Mouse (Mus musculus) intestine, embryonic 15.5 days (tissue): ENCODE measurements at regions not wholly inside any gene's neighbourhood (a gene's known extent, or its start where the extent isn't known, plus 50 kb on each side); places are given as distances from the start of the nearest gene placed in this dataset.

ENCODE experiments used
- ATAC-seq: fragments of 200-750 bp; cut with Nextera tagmentation; 2 replicates; pipeline ENCODE4 v1.8.0; 2017; ENCODE audit warnings: moderate TSS enrichment, moderate library complexity
- H3K27ac ChIP-seq: fragments of 300-500 bp; sonication (generic); 2 replicates; pipeline ENCODE4 v1.5.1; 2015; ENCODE audit warnings: mild to moderate bottlenecking, inconsistent platforms
- H3K27me3 ChIP-seq: fragments of 300-500 bp; sonication (generic); replicated peaks from 2 replicates; pipeline ENCODE4 v1.6.1; 2015; ENCODE audit warnings: inconsistent platforms
- H3K36me3 ChIP-seq: fragments of 300-500 bp; sonication (generic); 2 replicates; pipeline ENCODE4 v1.6.1; 2015; ENCODE audit warnings: inconsistent platforms
- H3K4me1 ChIP-seq: fragments of 300-500 bp; sonication (generic); replicated peaks from 2 replicates; pipeline ENCODE4 v1.6.1; 2015; ENCODE audit warnings: inconsistent platforms
- H3K4me2 ChIP-seq: fragments of 300-500 bp; sonication (generic); replicated peaks from 2 replicates; pipeline ENCODE4 v1.6.1; 2015; ENCODE audit warnings: mild to moderate bottlenecking, inconsistent platforms
- H3K4me3 ChIP-seq: fragments of 300-500 bp; sonication (generic); replicated peaks from 2 replicates; pipeline ENCODE4 v1.5.1; 2015; ENCODE audit warnings: inconsistent platforms
- H3K9ac ChIP-seq: fragments of 300-500 bp; sonication (generic); 2 replicates; pipeline ENCODE4 v1.6.1; 2015; ENCODE audit warnings: inconsistent platforms
- H3K9me3 ChIP-seq: fragments of 300-500 bp; sonication (generic); 2 replicates; pipeline ENCODE4 v1.6.1; 2016; ENCODE audit warnings: inconsistent platforms
- WGBS: fragments of 180-500 bp; shearing (Covaris S2); methylation state at CpG from one replicate; pipeline ENCODE4 v1.1.7; 2015; 5-methylcytosine and 5-hydroxymethylcytosine counted together

DNA sequence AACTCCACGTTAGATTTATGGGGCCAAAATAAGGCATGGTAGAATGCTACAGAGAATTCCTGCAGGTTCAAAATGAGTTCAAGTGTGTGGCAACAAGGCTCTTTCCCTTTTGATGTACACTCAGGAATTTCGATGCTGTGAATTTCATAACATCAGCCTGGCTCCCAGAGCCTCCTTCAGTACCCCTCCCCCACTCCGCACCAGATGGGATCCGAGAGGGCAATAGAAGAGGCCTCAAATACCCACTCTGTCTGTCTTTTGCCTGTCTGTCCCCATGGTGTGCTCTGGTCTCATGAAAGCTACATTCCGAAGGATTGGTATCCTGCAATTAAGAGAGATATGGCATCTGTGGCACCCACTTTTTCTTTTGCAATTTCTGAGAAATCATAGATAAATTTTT lies 134.3 kb downstream of the Mtx2 start:
- no peak overlapping the region for H3K9ac ChIP-seq

DNA sequence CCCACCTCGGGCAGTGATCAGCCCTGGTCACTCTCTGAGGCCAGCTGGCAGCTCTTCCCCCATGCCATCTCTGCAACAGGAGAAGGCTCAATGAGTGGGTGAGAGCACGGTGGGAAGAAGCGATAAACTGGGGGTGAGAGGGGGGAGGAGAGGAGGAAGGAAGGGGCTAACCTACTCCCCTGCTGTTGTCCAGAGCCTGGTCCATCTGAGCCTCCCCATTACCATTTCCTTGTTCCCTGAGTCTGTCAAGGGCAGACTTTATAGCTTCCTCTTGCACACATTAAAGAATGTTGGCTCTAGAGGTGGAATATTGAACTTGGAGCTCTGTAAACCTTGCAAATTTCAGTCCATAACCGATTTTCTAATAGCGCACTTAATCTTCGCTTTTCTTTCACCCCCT lies 136.8 kb downstream of the Mtx2 start:
- no peak overlapping the region for H3K4me3 ChIP-seq
- no peaks in the 10 kb centered on the region for H3K36me3 ChIP-seq
- no peaks in the 10 kb centered on the region for H3K4me1 ChIP-seq
- H3K27me3 ChIP-seq: no peaks in the 10 kb centered on the region
- no peak for ATAC-seq
- 95% methylated on average over 6 of the region's 6 CpGs for WGBS
- no peak overlapping the region for H3K4me2 ChIP-seq
- no peak overlapping the region for H3K9ac ChIP-seq
- no peaks in the 10 kb centered on the region for H3K9me3 ChIP-seq
- H3K27ac ChIP-seq: no peak overlapping the region

More for the DNA sequence above, 134.3 kb downstream of the Mtx2 start:
- 45% methylated on average over 5 of the region's 5 CpGs for WGBS
- Histone ChIP-seq H3K36me3 (no peaks in the 10 kb centered on the region), H3K27ac (no peak overlapping the region), H3K4me2 (no peak overlapping the region), H3K9me3 (no peaks in the 10 kb centered on the region), H3K4me3 (no peak overlapping the region), H3K27me3 (no peaks in the 10 kb centered on the region), H3K4me1 (no peaks in the 10 kb centered on the region)
- ATAC-seq: no peak

DNA sequence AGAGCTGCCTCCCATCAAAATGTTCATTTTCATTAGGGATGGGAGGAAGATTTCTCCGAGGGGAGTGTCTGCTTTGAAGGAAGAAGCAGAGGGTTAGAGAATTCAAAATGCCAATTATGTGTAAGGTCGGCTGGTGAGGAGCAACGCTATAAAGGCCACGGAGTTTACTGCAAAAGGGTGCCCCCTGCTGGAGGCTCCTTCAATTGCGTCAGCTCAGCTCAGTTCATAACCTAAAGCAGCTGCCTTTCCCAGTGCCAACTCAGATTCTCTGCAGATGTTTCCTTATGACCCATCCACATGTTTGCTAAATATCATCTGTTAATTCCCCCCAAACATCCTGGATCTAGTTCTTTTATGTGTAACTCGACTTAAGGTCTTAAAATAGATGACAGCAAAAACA lies 138.8 kb downstream of the Mtx2 start:
- Histone ChIP-seq H3K27ac (no peak overlapping the region), H3K4me3 (no peak overlapping the region), H3K4me1 (no peaks in the 10 kb centered on the region), H3K9ac (no peak overlapping the region), H3K36me3 (no peaks in the 10 kb centered on the region), H3K27me3 (no peaks in the 10 kb centered on the region), H3K9me3 (no peaks in the 10 kb centered on the region), H3K4me2 (no peak overlapping the region)
- peak; percentile 75 for ATAC-seq
- WGBS: 1% methylated on average over 6 of the region's 6 CpGs

- whole genome bisulfite sequencing: 54% methylated on average over 3 of the region's 3 CpGs
- no peak for ATAC-seq
- Histone ChIP-seq H3K36me3 (no peaks in the 10 kb centered on the region), H3K27ac (peak overlapping the region; percentile 51; the same call in 1 of the 2 replicates), H3K4me1 (no peaks in the 10 kb centered on the region), H3K4me2 (no peak overlapping the region), H3K9me3 (no peaks in the 10 kb centered on the region), H3K4me3 (no peak overlapping the region), H3K27me3 (no peaks in the 10 kb centered on the region), H3K9ac (no peak overlapping the region)
Measured at GRCm38 (mm10) chr2:74964980-74965379, 139.4 kb downstream of the Mtx2 start.

DNA sequence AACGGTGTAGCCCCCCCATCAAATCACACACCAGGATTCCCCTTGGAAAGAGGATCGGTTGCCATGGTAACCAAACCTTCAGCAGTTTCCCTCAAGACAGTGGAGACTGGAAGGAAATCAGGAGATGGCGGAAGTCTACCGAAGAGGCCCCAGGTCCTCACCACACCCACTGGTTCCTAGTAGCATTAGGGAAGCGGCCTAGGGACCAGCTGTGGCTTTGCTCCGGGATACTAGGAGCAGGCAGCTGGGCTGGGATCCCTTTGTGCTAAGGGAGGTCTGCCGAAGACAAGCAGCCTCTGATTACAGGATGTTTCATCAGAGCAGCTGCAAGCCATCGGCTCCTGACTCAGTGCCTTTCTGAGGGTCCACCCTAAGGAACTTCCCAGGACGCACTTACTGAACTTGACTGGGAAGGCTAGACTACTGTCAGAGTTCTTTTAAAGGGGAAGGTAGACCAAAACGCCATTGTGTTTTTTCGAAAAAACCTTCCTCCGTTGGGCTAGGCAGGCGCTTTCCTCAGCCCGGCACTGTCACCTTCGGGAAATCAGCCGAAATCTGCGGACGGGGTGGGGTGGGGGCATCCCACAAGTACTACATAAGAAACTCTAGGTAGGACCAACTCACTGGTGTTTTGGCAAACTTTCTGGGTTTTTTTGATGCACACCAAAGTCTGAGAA lies 139.9 kb downstream of the Mtx2 start:
- Histone ChIP-seq H3K4me3 (no peak overlapping the region), H3K4me2 (peak overlapping the region; percentile 20; the same call in 1 of the 2 replicates), H3K36me3 (no peaks in the 10 kb centered on the region), H3K9me3 (no peaks in the 10 kb centered on the region), H3K4me1 (no peaks in the 10 kb centered on the region), H3K27me3 (no peaks in the 10 kb centered on the region), H3K9ac (no peak overlapping the region), H3K27ac (peak overlapping the region; percentile 51; the same call in 1 of the 2 replicates)
- 31% methylated on average over 18 of the region's 18 CpGs for WGBS
- ATAC-seq: peak; percentile 75

- H3K4me2 ChIP-seq: no peak overlapping the region
- H3K4me1 ChIP-seq: no peaks in the 10 kb centered on the region
- no peaks in the 10 kb centered on the region for H3K9me3 ChIP-seq
- no peaks in the 10 kb centered on the region for H3K36me3 ChIP-seq
- H3K27me3 ChIP-seq: no peaks in the 10 kb centered on the region
- H3K9ac ChIP-seq: no peak overlapping the region
- no peak overlapping the region for H3K4me3 ChIP-seq
- H3K27ac ChIP-seq: no peak overlapping the region
- 32% methylated on average over 14 of the region's 14 CpGs for WGBS
- ATAC-seq: no peak
Measured at GRCm38 (mm10) chr2:74970611-74971265, 145.1 kb downstream of the Mtx2 start.

- no peaks in the 10 kb centered on the region for H3K9me3 ChIP-seq
- no peaks in the 10 kb centered on the region for H3K27me3 ChIP-seq
- H3K4me3 ChIP-seq: no peak overlapping the region
- ATAC-seq: no peak
- H3K27ac ChIP-seq: no peak overlapping the region
- no peak overlapping the region for H3K9ac ChIP-seq
- H3K4me2 ChIP-seq: no peak overlapping the region
- H3K4me1 ChIP-seq: no peaks in the 10 kb centered on the region
- no peaks in the 10 kb centered on the region for H3K36me3 ChIP-seq
- WGBS: 60% methylated on average over 6 of the region's 6 CpGs
Measured at GRCm38 (mm10) chr2:74973386-74973785, 147.8 kb downstream of the Mtx2 start.

- WGBS: 62% methylated on average over 16 of the region's 16 CpGs
- Histone ChIP-seq H3K36me3 (no peaks in the 10 kb centered on the region), H3K4me1 (no peaks in the 10 kb centered on the region), H3K27me3 (no peaks in the 10 kb centered on the region), H3K4me3 (no peak overlapping the region), H3K9ac (no peak overlapping the region), H3K4me2 (no peak overlapping the region), H3K27ac (no peak overlapping the region), H3K9me3 (no peaks in the 10 kb centered on the region)
- no peak for ATAC-seq
Measured at GRCm38 (mm10) chr2:74974595-74975325, 149.2 kb downstream of the Mtx2 start.

- Histone ChIP-seq H3K27me3 (no peaks in the 10 kb centered on the region), H3K9me3 (no peaks in the 10 kb centered on the region), H3K9ac (no peak overlapping the region), H3K4me1 (no peaks in the 10 kb centered on the region), H3K4me2 (no peak overlapping the region), H3K27ac (no peak overlapping the region), H3K4me3 (no peak overlapping the region), H3K36me3 (no peaks in the 10 kb centered on the region)
- WGBS: 97% methylated on average over 3 of the region's 3 CpGs
- no peak for ATAC-seq
Measured at GRCm38 (mm10) chr2:74977348-74977747, 151.7 kb downstream of the Mtx2 start.

GRCm38 (mm10) chr2:74977828-74978227 lies 152.2 kb downstream of the Mtx2 start:
- no peak overlapping the region for H3K4me3 ChIP-seq
- ATAC-seq: no peak
- no peak overlapping the region for H3K27ac ChIP-seq
- WGBS: 84% methylated on average over 1 of the region's 1 CpGs
- no peaks in the 10 kb centered on the region for H3K36me3 ChIP-seq
- no peaks in the 10 kb centered on the region for H3K4me1 ChIP-seq
- no peak overlapping the region for H3K9ac ChIP-seq
- no peak overlapping the region for H3K4me2 ChIP-seq
- no peaks in the 10 kb centered on the region for H3K9me3 ChIP-seq
- H3K27me3 ChIP-seq: no peaks in the 10 kb centered on the region

DNA sequence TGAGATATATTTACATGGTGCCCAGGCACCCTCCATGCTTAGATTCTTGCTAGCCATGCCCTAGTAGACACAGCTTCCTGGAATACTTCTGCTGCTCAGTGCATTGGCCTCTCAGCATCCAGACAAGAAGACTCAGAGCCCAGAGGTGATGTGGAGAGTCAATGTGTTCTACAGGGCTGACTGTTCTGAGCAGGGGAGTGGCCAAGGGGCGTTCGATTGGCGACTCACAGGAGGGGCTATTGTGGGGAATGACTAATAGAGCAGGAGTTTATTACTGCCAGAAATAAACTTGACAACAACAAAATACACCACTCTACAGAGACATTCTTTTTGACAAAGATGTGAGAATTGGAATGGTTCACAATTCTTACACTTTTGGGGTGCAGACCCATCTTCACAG lies 156.3 kb downstream of the Mtx2 start:
- Histone ChIP-seq H3K4me3 (no peak overlapping the region), H3K36me3 (no peaks in the 10 kb centered on the region), H3K4me2 (no peak overlapping the region), H3K27ac (no peak overlapping the region), H3K9me3 (no peaks in the 10 kb centered on the region), H3K27me3 (no peaks in the 10 kb centered on the region), H3K4me1 (no peaks in the 10 kb centered on the region), H3K9ac (no peak overlapping the region)
- 79% methylated on average over 3 of the region's 3 CpGs for WGBS
- no peak for ATAC-seq

DNA sequence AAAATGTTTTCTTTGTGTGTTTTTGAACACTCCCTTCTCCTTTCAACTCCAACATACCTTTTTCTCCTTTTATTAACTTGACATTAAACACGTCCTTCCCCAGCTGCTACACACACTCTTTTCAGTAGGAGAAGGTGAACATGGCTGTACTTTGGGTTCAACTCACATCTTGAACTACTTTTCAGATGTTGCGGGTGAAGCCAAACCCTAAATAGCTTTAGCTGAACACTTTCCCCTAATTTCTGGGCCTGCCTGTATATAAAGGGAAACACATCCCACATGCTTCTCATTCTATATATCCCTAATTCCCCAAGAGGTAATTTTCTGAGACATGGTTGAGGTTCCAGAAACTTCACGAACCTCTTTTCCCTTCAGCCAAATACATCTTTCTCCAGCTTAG lies 168.2 kb downstream of the Mtx2 start:
- Histone ChIP-seq H3K27ac (no peak overlapping the region), H3K27me3 (no peaks in the 10 kb centered on the region), H3K9ac (no peak overlapping the region), H3K4me3 (no peak overlapping the region), H3K36me3 (no peaks in the 10 kb centered on the region), H3K4me1 (no peaks in the 10 kb centered on the region), H3K4me2 (no peak overlapping the region), H3K9me3 (no peaks in the 10 kb centered on the region)
- 80% methylated on average over 3 of the region's 3 CpGs for WGBS
- ATAC-seq: no peak
